Mouse (Mus musculus): Measurements from ENCODE around the gene Tsc22d1. TPM values are rescaled to one million over a fixed set of nuclear protein-coding genes. Genes with fewer than 3 reads are reported as not detected.

The Tsc22d1 gene
- polyA plus RNA-seq, 1 experiment from 2014 or later, result 645 TPM

DNA sequence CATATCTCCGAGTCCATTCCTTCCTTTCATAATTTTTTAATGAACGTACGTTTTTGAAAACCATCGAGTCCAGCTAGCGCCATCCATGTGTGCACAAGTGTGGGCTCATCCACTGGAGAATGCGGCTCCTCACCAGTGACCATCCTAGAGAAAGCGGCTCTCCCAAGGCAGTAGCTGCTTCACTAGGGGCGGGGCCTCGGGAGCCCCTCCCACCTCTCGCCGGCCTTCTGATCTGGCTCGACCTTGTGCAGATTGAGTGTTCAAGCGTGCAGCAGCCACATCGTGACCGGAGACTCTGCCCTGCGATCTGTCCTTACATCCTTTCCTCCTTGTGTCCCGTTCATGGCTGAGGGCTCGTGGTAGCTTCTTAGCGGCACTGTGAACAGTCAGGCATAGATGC, 56.5 kb downstream of the Tsc22d1 start:
- H3K27ac ChIP-seq (ENCODE audit: low read depth), result no peak overlapping the region
- peaks cover 18% of the 10 kb centered on the region for H3K4me1 ChIP-seq (ENCODE audit: insufficient read depth)
- no peak overlapping the region for H3K9ac ChIP-seq
- no peaks in the 10 kb centered on the region for H3K36me3 ChIP-seq (ENCODE audit: insufficient read depth)
- H3K9me3 ChIP-seq (ENCODE audit: low read depth, low read length), result no peaks in the 10 kb centered on the region
- H3K4me3 ChIP-seq (ENCODE audit: low read depth, low read length), result no peak overlapping the region
- no peak for ATAC-seq (ENCODE audit: insufficient read depth)
- no peak for DNase-seq
- H3K27me3 ChIP-seq (ENCODE audit: insufficient read depth, low read length), result no peaks in the 10 kb centered on the region
- TF ChIP-seq CTCF (IDR thresholded peaks at IDR 0.05; ENCODE audit: low read depth), result no peak
- H3K4me2 ChIP-seq, result no peak overlapping the region
- WGBS, result 66% methylated on average over 19 of the region's 19 CpGs

DNA sequence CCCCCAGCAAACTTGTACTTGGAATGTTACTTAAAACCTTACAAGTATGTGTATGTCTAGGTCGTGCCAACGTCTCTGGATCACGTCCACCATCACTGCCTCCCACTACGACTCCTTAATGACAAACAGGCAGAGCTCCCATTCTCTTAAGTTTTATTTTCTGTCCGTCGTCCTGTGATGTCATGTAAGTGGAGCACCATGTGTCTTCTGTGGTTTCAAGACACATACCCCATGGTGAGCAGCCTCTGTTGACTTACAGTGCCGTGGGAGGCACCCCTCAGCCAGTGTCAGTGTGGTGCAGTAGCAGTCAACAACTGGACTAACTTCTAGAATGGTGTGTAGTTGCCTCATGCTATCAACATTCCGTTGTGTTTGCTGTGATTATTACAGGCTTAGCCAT, 57.7 kb downstream of the Tsc22d1 start:
- Histone ChIP-seq H3K27me3 (ENCODE audit: insufficient read depth, low read length) (no peaks in the 10 kb centered on the region), H3K4me3 (ENCODE audit: low read depth, low read length) (no peak overlapping the region), H3K4me2 (no peak overlapping the region), H3K36me3 (ENCODE audit: insufficient read depth) (no peaks in the 10 kb centered on the region), H3K4me1 (ENCODE audit: insufficient read depth) (peaks cover 7% of the 10 kb centered on the region), H3K27ac (ENCODE audit: low read depth) (no peak overlapping the region), H3K9ac (no peak overlapping the region), H3K9me3 (ENCODE audit: low read depth, low read length) (no peaks in the 10 kb centered on the region)
- TF ChIP-seq CTCF (IDR thresholded peaks at IDR 0.05; ENCODE audit: low read depth), result no peak
- ATAC-seq (ENCODE audit: insufficient read depth), result peak; percentile 36; the same call in 1 of the 2 replicates
- WGBS, result 55% methylated on average over 8 of the region's 8 CpGs
- DNase-seq, result peak; percentile 24

DNA sequence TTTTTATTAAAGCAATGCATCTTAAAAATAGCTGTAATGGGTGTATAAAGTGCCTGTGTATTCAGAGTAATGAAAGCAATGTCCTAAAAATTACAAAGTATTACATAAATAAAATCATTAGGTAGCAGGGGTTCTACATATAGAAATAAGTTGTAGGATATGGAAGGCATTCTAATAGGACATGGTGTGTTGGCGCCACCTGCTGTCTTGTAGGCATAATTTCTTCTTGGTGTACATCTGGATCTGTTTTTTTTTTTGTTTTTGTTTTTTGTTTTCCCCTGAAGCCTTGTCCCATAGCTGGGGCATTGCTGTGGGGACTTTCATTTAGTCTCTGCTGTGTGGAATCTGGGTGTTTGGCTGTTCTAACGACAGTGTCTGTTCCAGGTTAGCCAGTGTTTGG, 58.6 kb downstream of the Tsc22d1 start:
- no peak overlapping the region for H3K27ac ChIP-seq (ENCODE audit: low read depth)
- H3K9me3 ChIP-seq (ENCODE audit: low read depth, low read length), result no peaks in the 10 kb centered on the region
- ATAC-seq (ENCODE audit: insufficient read depth) (no peak), DNase-seq (peak; percentile 84)
- H3K4me1 ChIP-seq (ENCODE audit: insufficient read depth), result no peaks in the 10 kb centered on the region; the same call in 1 of the 2 replicates
- WGBS, result 18% methylated on average over 2 of the region's 2 CpGs
- H3K36me3 ChIP-seq (ENCODE audit: insufficient read depth), result no peaks in the 10 kb centered on the region
- H3K27me3 ChIP-seq (ENCODE audit: insufficient read depth, low read length), result no peaks in the 10 kb centered on the region
- H3K4me2 ChIP-seq, result no peak overlapping the region
- peak; percentile 83 for TF ChIP-seq CTCF (IDR thresholded peaks at IDR 0.05; ENCODE audit: low read depth)
- H3K4me3 ChIP-seq (ENCODE audit: low read depth, low read length), result no peak overlapping the region
- no peak overlapping the region for H3K9ac ChIP-seq

DNA sequence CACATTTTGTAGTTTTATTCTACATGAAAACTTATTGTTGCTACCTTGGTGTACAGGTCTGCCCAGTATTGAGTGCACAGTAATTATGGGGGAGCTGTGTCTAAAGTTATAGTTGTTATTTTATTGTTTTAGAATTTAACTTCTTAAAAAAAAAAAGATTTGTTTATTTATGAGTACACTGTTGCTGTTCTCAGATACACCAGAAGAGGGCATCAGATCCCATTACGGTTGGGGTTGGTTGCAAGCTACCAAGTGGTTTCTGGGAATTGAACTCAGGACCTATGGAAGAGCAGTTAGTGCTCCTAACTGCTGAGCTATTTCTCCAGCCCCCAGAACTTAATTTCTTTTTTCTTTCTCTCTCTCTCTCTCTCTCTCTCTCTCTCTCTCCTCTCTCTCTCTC, 59.4 kb downstream of the Tsc22d1 start:
- no peak overlapping the region for H3K4me3 ChIP-seq (ENCODE audit: low read depth, low read length)
- H3K9ac ChIP-seq, result no peak overlapping the region
- no peaks in the 10 kb centered on the region for H3K36me3 ChIP-seq (ENCODE audit: insufficient read depth)
- peak; percentile 43; the same call in 1 of the 2 replicates for TF ChIP-seq CTCF (IDR thresholded peaks at IDR 0.05; ENCODE audit: low read depth)
- 67% methylated on average over 1 of the region's 1 CpGs for WGBS
- no peaks in the 10 kb centered on the region; the same call in 1 of the 2 replicates for H3K4me1 ChIP-seq (ENCODE audit: insufficient read depth)
- no peak overlapping the region for H3K4me2 ChIP-seq
- no peak overlapping the region for H3K27ac ChIP-seq (ENCODE audit: low read depth)
- no peaks in the 10 kb centered on the region for H3K27me3 ChIP-seq (ENCODE audit: insufficient read depth, low read length)
- DNase-seq (peak; percentile 59), ATAC-seq (ENCODE audit: insufficient read depth) (no peak)
- no peaks in the 10 kb centered on the region for H3K9me3 ChIP-seq (ENCODE audit: low read depth, low read length)

DNA sequence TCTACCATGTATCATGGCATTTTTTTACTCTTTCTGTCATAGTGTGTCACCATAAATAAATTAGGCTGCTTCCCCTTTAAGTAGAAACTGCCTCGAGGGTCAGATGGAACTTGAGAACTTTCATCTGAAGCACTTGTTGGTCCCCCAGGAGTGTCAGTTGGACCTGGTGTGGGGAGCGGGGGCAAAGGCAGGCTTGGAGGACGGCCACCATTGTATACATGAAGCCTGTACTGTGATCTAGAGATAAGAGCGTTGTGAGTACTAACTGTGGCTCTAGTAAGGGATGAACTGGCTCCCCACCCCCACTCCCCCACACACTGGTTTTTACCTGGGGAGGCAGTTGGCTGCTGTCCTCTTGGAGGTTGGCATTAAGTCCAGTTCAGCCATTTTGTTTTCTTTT, 62.0 kb downstream of the Tsc22d1 start:
- no peaks in the 10 kb centered on the region; the same call in 1 of the 2 replicates for H3K4me1 ChIP-seq (ENCODE audit: insufficient read depth)
- ATAC-seq (ENCODE audit: insufficient read depth) (no peak), DNase-seq (no peak)
- no peaks in the 10 kb centered on the region for H3K36me3 ChIP-seq (ENCODE audit: insufficient read depth)
- no peaks in the 10 kb centered on the region for H3K9me3 ChIP-seq (ENCODE audit: low read depth, low read length)
- H3K4me2 ChIP-seq, result no peak overlapping the region
- H3K9ac ChIP-seq, result no peak overlapping the region
- H3K4me3 ChIP-seq (ENCODE audit: low read depth, low read length), result no peak overlapping the region
- TF ChIP-seq CTCF (IDR thresholded peaks at IDR 0.05; ENCODE audit: low read depth), result no peak
- 21% methylated on average over 4 of the region's 4 CpGs for WGBS
- H3K27ac ChIP-seq (ENCODE audit: low read depth), result no peak overlapping the region
- H3K27me3 ChIP-seq (ENCODE audit: insufficient read depth, low read length), result no peaks in the 10 kb centered on the region

DNA sequence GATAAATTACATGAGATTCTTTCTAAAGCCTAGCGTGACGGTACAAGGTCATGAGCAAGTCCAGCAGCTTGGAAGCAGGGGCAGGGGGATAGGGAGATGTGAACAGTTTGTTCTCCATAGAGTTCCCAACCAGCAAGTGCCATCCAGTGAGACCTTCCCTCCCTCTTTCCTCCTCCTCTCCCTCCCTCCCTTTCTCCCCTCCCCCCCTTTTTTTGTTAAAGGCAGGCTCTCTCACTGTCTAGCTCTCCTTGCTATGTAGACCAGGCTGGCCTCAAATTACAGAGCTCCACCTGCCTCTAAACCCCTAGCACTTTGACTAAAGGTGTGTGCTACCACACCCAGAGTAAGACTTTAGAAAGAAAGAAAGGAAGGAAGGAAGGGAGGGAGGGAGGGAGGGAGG, 63.3 kb downstream of the Tsc22d1 start:
- Histone ChIP-seq H3K4me2 (no peak overlapping the region), H3K27me3 (ENCODE audit: insufficient read depth, low read length) (no peaks in the 10 kb centered on the region), H3K4me1 (ENCODE audit: insufficient read depth) (no peaks in the 10 kb centered on the region), H3K36me3 (ENCODE audit: insufficient read depth) (no peaks in the 10 kb centered on the region), H3K27ac (ENCODE audit: low read depth) (no peak overlapping the region), H3K9me3 (ENCODE audit: low read depth, low read length) (no peaks in the 10 kb centered on the region), H3K4me3 (ENCODE audit: low read depth, low read length) (no peak overlapping the region), H3K9ac (no peak overlapping the region)
- DNase-seq (no peak), ATAC-seq (ENCODE audit: insufficient read depth) (no peak)
- WGBS, result 65% methylated on average over 2 of the region's 2 CpGs
- no peak for TF ChIP-seq CTCF (IDR thresholded peaks at IDR 0.05; ENCODE audit: low read depth)

DNA sequence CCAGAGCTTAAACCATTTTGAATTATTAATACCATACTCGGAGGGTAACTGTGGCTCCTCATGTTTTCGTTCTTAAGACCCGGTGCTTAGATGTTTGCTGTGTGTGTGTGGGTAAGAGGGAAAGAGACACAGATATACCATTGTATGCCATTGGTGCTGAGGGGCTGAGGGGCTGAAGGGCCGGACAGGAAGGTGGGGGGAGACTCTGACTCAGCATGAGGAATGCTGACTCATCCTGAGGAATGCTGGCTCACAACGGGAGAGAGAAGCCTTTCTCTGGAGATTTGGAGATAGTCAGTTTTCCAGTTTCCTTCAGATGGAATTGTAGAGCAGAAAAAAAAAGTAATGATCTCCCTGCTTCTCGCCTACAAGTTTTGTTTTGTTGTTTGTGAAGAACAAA, 63.9 kb downstream of the Tsc22d1 start:
- Histone ChIP-seq H3K9me3 (ENCODE audit: low read depth, low read length) (no peaks in the 10 kb centered on the region), H3K36me3 (ENCODE audit: insufficient read depth) (no peaks in the 10 kb centered on the region), H3K27me3 (ENCODE audit: insufficient read depth, low read length) (no peaks in the 10 kb centered on the region), H3K27ac (ENCODE audit: low read depth) (no peak overlapping the region), H3K4me1 (ENCODE audit: insufficient read depth) (no peaks in the 10 kb centered on the region), H3K4me3 (ENCODE audit: low read depth, low read length) (no peak overlapping the region), H3K9ac (no peak overlapping the region), H3K4me2 (no peak overlapping the region)
- ATAC-seq (ENCODE audit: insufficient read depth) (no peak), DNase-seq (peak; percentile 52)
- WGBS, result 38% methylated on average over 6 of the region's 6 CpGs
- no peak for TF ChIP-seq CTCF (IDR thresholded peaks at IDR 0.05; ENCODE audit: low read depth)

DNA sequence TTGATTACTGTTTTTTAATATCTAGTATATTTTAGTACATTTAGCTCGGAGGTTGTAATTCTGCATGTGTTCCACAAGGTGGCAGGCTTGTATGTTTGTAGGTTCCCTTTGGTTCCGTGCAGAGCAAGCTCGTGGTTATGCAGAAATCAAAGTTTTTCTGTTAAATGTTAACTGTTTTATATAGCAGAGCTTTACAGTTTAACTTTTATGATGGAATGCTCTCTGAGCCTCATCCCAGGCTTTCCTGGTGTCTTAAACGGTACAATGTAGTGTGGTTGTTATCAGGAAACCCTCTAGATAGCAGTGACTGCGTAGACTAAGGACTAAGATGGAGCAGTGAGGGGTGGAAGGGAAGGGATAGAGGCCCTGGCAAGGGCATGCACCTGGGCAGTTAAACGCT, 65.1 kb downstream of the Tsc22d1 start:
- 22% methylated on average over 6 of the region's 6 CpGs for WGBS
- no peak overlapping the region for H3K27ac ChIP-seq (ENCODE audit: low read depth)

More for the DNA sequence above, 65.1 kb downstream of the Tsc22d1 start:
- peak; percentile 83 for TF ChIP-seq CTCF (IDR thresholded peaks at IDR 0.05; ENCODE audit: low read depth)
- Histone ChIP-seq H3K4me2 (no peak overlapping the region), H3K4me3 (ENCODE audit: low read depth, low read length) (no peak overlapping the region), H3K27me3 (ENCODE audit: insufficient read depth, low read length) (no peaks in the 10 kb centered on the region), H3K9me3 (ENCODE audit: low read depth, low read length) (no peaks in the 10 kb centered on the region), H3K4me1 (ENCODE audit: insufficient read depth) (no peaks in the 10 kb centered on the region), H3K9ac (no peak overlapping the region), H3K36me3 (ENCODE audit: insufficient read depth) (no peaks in the 10 kb centered on the region)
- ATAC-seq (ENCODE audit: insufficient read depth) (peak; percentile 40; the same call in 1 of the 2 replicates), DNase-seq (peak; percentile 93)

All from lung, embryonic 14.5 days (tissue).